Mouse (Mus musculus): ENCODE measurements around the gene Kcnv2.

Kcnv2 gene

GRCm38 (mm10) chr19:27322281-27322680 lies at the start of gene Kcnv2:
Kcnv2 (plus strand) TSS chr19:27322588.
- DNase-seq = peak; percentile 82

- DNase-seq = no peak
Measured at GRCm38 (mm10) chr19:27273385-27273784, 49.0 kb upstream of the Kcnv2 start.

- DNase-seq = no peak
Measured at GRCm38 (mm10) chr19:27274382-27274781, 48.0 kb upstream of the Kcnv2 start.

GRCm38 (mm10) chr19:27279174-27279573 lies 43.2 kb upstream of the Kcnv2 start:
- no peak for DNase-seq

- DNase-seq = no peak
Measured at GRCm38 (mm10) chr19:27310039-27310438, 12.3 kb upstream of the Kcnv2 start.

GRCm38 (mm10) chr19:27311311-27311710 lies 11.1 kb upstream of the Kcnv2 start:
- DNase-seq = no peak

- DNase-seq = no peak
Measured at GRCm38 (mm10) chr19:27312266-27313079, 9.9 kb upstream of the Kcnv2 start.

- no peak for DNase-seq
Measured at GRCm38 (mm10) chr19:27313080-27313413, 9.3 kb upstream of the Kcnv2 start.

GRCm38 (mm10) chr19:27316313-27317258 lies 5.8 kb upstream of the Kcnv2 start:
- DNase-seq = no peak

- DNase-seq = peak; percentile 40
Measured at GRCm38 (mm10) chr19:27317337-27317736, 5.1 kb upstream of the Kcnv2 start.

- no peak for DNase-seq
Measured at GRCm38 (mm10) chr19:27322911-27323627, 681 bp downstream of the Kcnv2 start.

GRCm38 (mm10) chr19:27325558-27325957 lies 3.2 kb downstream of the Kcnv2 start:
- DNase-seq = no peak

GRCm38 (mm10) chr19:27327569-27327968 lies 5.2 kb downstream of the Kcnv2 start:
- DNase-seq = no peak

GRCm38 (mm10) chr19:27328166-27328565 lies 5.8 kb downstream of the Kcnv2 start:
- DNase-seq = no peak

GRCm38 (mm10) chr19:27328644-27329043 lies 6.3 kb downstream of the Kcnv2 start:
- DNase-seq = no peak

GRCm38 (mm10) chr19:27332207-27332794 lies 9.9 kb downstream of the Kcnv2 start:
- peak; percentile 16 for DNase-seq

- no peak for DNase-seq
Measured at GRCm38 (mm10) chr19:27336126-27336917, 13.9 kb downstream of the Kcnv2 start.

- no peak for DNase-seq
Measured at GRCm38 (mm10) chr19:27346501-27346900, 24.1 kb downstream of the Kcnv2 start.

GRCm38 (mm10) chr19:27351700-27352099 lies 29.3 kb downstream of the Kcnv2 start:
- DNase-seq = no peak

- DNase-seq = no peak
Measured at GRCm38 (mm10) chr19:27360381-27360780, 38.0 kb downstream of the Kcnv2 start.

- DNase-seq = no peak
Measured at GRCm38 (mm10) chr19:27363891-27364290, 41.5 kb downstream of the Kcnv2 start.

GRCm38 (mm10) chr19:27364521-27364931 lies 42.1 kb downstream of the Kcnv2 start:
- peak; percentile 49 for DNase-seq
